Mouse (Mus musculus) macrophage (primary cell): ENCODE results near the gene Kirrel3. TPM values are rescaled to one million over a fixed set of nuclear protein-coding genes. Genes with fewer than 3 reads are reported as not detected.

Experiments
- H3K27ac ChIP-seq: fragments of 350-480 bp; formaldehyde crosslinking; 2 replicates; pipeline ENCODE4 v1.9.0; 2021
- H3K36me3 ChIP-seq: fragments of 350-480 bp; formaldehyde crosslinking; 2 replicates; pipeline ENCODE4 v1.9.0; 2021; ENCODE audit errors: inconsistent target
- H3K4me3 ChIP-seq: fragments of 350-480 bp; formaldehyde crosslinking; 2 replicates; pipeline ENCODE4 v1.9.0; 2021; ENCODE audit errors: inconsistent target
- H3K79me2 ChIP-seq: fragments of 350-480 bp; formaldehyde crosslinking; 2 replicates; pipeline ENCODE4 v1.9.0; 2021; ENCODE audit errors: inconsistent target
- WGBS: methylation state at CpG from one replicate; pipeline ENCODE4 v1.1.7; 2026; ENCODE audit warnings: inconsistent platforms; ENCODE audit not compliant: missing documents; 5-methylcytosine and 5-hydroxymethylcytosine counted together
- polyA plus RNA-seq: library from polyadenylated mRNA; stranded (reverse); fragments of 250-400 nt; gene quantifications from 3 replicates; pipeline ENCODE4 v1.2.4, GENCODE M21; 2018; ENCODE audit warnings: inconsistent platforms

Kirrel3 gene
- polyA plus RNA-seq, 1 experiment from 2014 or later: not detected

GRCm38 (mm10) chr9:34930371-34930770, 444.7 kb downstream of the Kirrel3 start:
- no peak overlapping the region for H3K27ac ChIP-seq
- H3K79me2 ChIP-seq: no peaks in the 10 kb centered on the region
- no peak overlapping the region for H3K4me3 ChIP-seq
- 63% methylated on average over 1 of the region's 1 CpGs for WGBS
- H3K36me3 ChIP-seq: no peaks in the 10 kb centered on the region

- Histone ChIP-seq H3K36me3 (no peaks in the 10 kb centered on the region), H3K79me2 (no peaks in the 10 kb centered on the region), H3K27ac (no peak overlapping the region), H3K4me3 (no peak overlapping the region)
- WGBS: 97% methylated on average over 5 of the region's 5 CpGs
These were observed 452.4 kb downstream of the Kirrel3 start for GRCm38 (mm10) chr9:34938140-34938539.

GRCm38 (mm10) chr9:34939621-34940020, 453.9 kb downstream of the Kirrel3 start:
- Histone ChIP-seq H3K36me3 (no peaks in the 10 kb centered on the region), H3K27ac (no peak overlapping the region), H3K4me3 (no peak overlapping the region), H3K79me2 (no peaks in the 10 kb centered on the region)
- WGBS: 91% methylated on average over 5 of the region's 5 CpGs

GRCm38 (mm10) chr9:34942122-34942831, 456.6 kb downstream of the Kirrel3 start:
- Histone ChIP-seq H3K79me2 (no peaks in the 10 kb centered on the region), H3K27ac (no peak overlapping the region), H3K36me3 (no peaks in the 10 kb centered on the region), H3K4me3 (no peak overlapping the region)
- 86% methylated on average over 6 of the region's 6 CpGs for WGBS

GRCm38 (mm10) chr9:34942996-34943395, 457.3 kb downstream of the Kirrel3 start:
- Histone ChIP-seq H3K4me3 (no peak overlapping the region), H3K36me3 (no peaks in the 10 kb centered on the region), H3K79me2 (no peaks in the 10 kb centered on the region), H3K27ac (no peak overlapping the region)
- 93% methylated on average over 7 of the region's 7 CpGs for WGBS

GRCm38 (mm10) chr9:34945301-34945700, 459.6 kb downstream of the Kirrel3 start:
- Histone ChIP-seq H3K27ac (no peak overlapping the region), H3K79me2 (no peaks in the 10 kb centered on the region), H3K4me3 (no peak overlapping the region), H3K36me3 (no peaks in the 10 kb centered on the region)
- 79% methylated on average over 8 of the region's 9 CpGs for WGBS

- H3K36me3 ChIP-seq: no peaks in the 10 kb centered on the region
- no peak overlapping the region for H3K4me3 ChIP-seq
- 76% methylated on average over 6 of the region's 6 CpGs for WGBS
- H3K79me2 ChIP-seq: no peaks in the 10 kb centered on the region
- no peak overlapping the region for H3K27ac ChIP-seq
These were observed 461.6 kb downstream of the Kirrel3 start for GRCm38 (mm10) chr9:34947258-34947657.

GRCm38 (mm10) chr9:34947717-34948116, 462.0 kb downstream of the Kirrel3 start:
- H3K4me3 ChIP-seq: no peak overlapping the region
- no peaks in the 10 kb centered on the region for H3K36me3 ChIP-seq
- no peaks in the 10 kb centered on the region for H3K79me2 ChIP-seq
- no peak overlapping the region for H3K27ac ChIP-seq

- no peak overlapping the region for H3K27ac ChIP-seq
- 89% methylated on average over 11 of the region's 11 CpGs for WGBS
- no peak overlapping the region for H3K4me3 ChIP-seq
- no peaks in the 10 kb centered on the region for H3K36me3 ChIP-seq
- no peaks in the 10 kb centered on the region for H3K79me2 ChIP-seq
These were observed 467.7 kb downstream of the Kirrel3 start for GRCm38 (mm10) chr9:34953420-34953819.

- no peaks in the 10 kb centered on the region for H3K79me2 ChIP-seq
- no peak overlapping the region for H3K4me3 ChIP-seq
- no peak overlapping the region for H3K27ac ChIP-seq
- WGBS: 79% methylated on average over 5 of the region's 5 CpGs
- no peaks in the 10 kb centered on the region for H3K36me3 ChIP-seq
These were observed 468.5 kb downstream of the Kirrel3 start for GRCm38 (mm10) chr9:34954212-34954611.

- 55% methylated on average over 2 of the region's 3 CpGs for WGBS
- Histone ChIP-seq H3K79me2 (no peaks in the 10 kb centered on the region), H3K36me3 (no peaks in the 10 kb centered on the region), H3K27ac (no peak overlapping the region), H3K4me3 (no peak overlapping the region)
These were observed 470.8 kb downstream of the Kirrel3 start for GRCm38 (mm10) chr9:34956512-34956911.

- H3K4me3 ChIP-seq: no peak overlapping the region
- H3K79me2 ChIP-seq: no peaks in the 10 kb centered on the region
- 71% methylated on average over 6 of the region's 6 CpGs for WGBS
- no peak overlapping the region for H3K27ac ChIP-seq
- no peaks in the 10 kb centered on the region for H3K36me3 ChIP-seq
These were observed 472.0 kb downstream of the Kirrel3 start for GRCm38 (mm10) chr9:34957691-34958090.

GRCm38 (mm10) chr9:34958183-34958830, 472.6 kb downstream of the Kirrel3 start:
- 88% methylated on average over 5 of the region's 5 CpGs for WGBS
- H3K4me3 ChIP-seq: no peak overlapping the region
- no peaks in the 10 kb centered on the region for H3K36me3 ChIP-seq
- H3K27ac ChIP-seq: no peak overlapping the region
- no peaks in the 10 kb centered on the region for H3K79me2 ChIP-seq

- Histone ChIP-seq H3K27ac (no peak overlapping the region), H3K36me3 (no peaks in the 10 kb centered on the region), H3K79me2 (no peaks in the 10 kb centered on the region), H3K4me3 (no peak overlapping the region)
- 49% methylated on average over 12 of the region's 12 CpGs for WGBS
These were observed 475.0 kb downstream of the Kirrel3 start for GRCm38 (mm10) chr9:34960736-34961135.

- Histone ChIP-seq H3K79me2 (no peaks in the 10 kb centered on the region), H3K4me3 (no peak overlapping the region), H3K36me3 (no peaks in the 10 kb centered on the region), H3K27ac (no peak overlapping the region)
- 77% methylated on average over 11 of the region's 14 CpGs for WGBS
These were observed 475.5 kb downstream of the Kirrel3 start for GRCm38 (mm10) chr9:34961171-34961570.
